In the genomic region with DNA sequence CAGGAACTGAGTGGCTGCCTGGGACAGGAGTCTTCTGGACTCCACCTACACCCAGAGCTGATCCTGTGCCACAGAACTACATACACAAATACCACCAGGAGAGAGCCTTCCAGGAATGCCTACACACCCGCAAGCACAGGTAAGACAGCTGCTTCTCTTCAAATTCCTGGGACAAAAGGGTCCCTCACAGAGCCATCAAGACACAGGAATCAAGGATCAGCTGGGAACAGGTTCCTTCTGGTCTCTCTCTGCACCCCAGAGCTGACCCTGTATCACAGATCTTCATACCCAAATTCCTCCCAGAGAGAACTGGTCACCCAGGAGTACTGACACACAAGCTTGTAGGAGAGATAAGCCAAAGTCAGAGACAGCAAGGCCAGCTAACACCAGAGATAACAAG, we compare ENCODE assay signal across 22 mouse cellular contexts.
DNase-seq lines count a peak whose midpoint lies in the region; ATAC-seq and TF ChIP-seq lines count a peak whose summit lies in the region.
"Had no signal": no experiment of that assay in that cellular context is flagged by ENCODE, and none has a peak within 500 bp of the region (broad histone marks: within the 10 kb centered on the region; RNA-seq: fewer than 3 reads in every experiment).

No protein-coding gene starts in this region.

- H3K27ac ChIP-seq in ES-E14 (ENCODE audit: insufficient read depth, low read depth, low read length, poor library complexity, severe bottlenecking) = no peak overlapping the region
- H3K27ac ChIP-seq in liver, postnatal 0 days (ENCODE audit: low read depth) = no peak overlapping the region
- H3K27ac ChIP-seq: embryonic facial prominence, embryonic 13.5 days; embryonic facial prominence, embryonic 15.5 days; forebrain, embryonic 10.5 days; forebrain, embryonic 12.5 days had no signal

- no peak overlapping the region for H3K9ac ChIP-seq in ES-E14 (ENCODE audit: insufficient read depth, low read depth, low read length, poor library complexity, severe bottlenecking)
- no peak overlapping the region for H3K9ac ChIP-seq in liver, postnatal 0 days (replicated peaks)
- H3K9ac ChIP-seq: embryonic facial prominence, embryonic 13.5 days; embryonic facial prominence, embryonic 15.5 days; forebrain, embryonic 12.5 days had no signal

- TF ChIP-seq EP300 in liver, postnatal 0 days (IDR thresholded peaks at IDR 0.05; ENCODE audit: low read depth) = no peak

- in situ Hi-C loops in ES-E14 (cut with MboI; ENCODE audit: low sequenced_read_pairs in 2 of 2, unreplicated experiment in 2 of 2) = no loop called here

- DNase-seq in ES-CJ7 (ENCODE audit: low read depth, low spot score) (peak; percentile 15), ES-E14 (ENCODE audit: low read depth, low spot score) (peak; percentile 8), ZHBTc4 (ENCODE audit: low read depth, low spot score) (peak; percentile 51)
- DNase-seq in liver, postnatal 0 days = no peak
- no peak for DNase-seq in kidney, postnatal 4 days
- DNase-seq: adrenal gland, adult 2 months; adrenal gland, postnatal 10 days; adrenal gland, postnatal 25 days; cerebellum, adult 11 months; cerebellum, adult 18-20 months; cerebellum, adult 8-10 months; cerebellum, adult 9-11 months; cerebellum, postnatal 14 days; cerebellum, postnatal 36 days; embryo, embryonic 11 days had no signal

- no peaks in the 10 kb centered on the region for H3K36me3 ChIP-seq in ES-E14 (ENCODE audit: control insufficient read depth, insufficient read depth, low read length, poor library complexity, severe bottlenecking)
- no peaks in the 10 kb centered on the region for H3K36me3 ChIP-seq in liver, postnatal 0 days (replicated peaks; ENCODE audit: insufficient read depth, low read length)
- H3K36me3 ChIP-seq: embryonic facial prominence, embryonic 13.5 days; embryonic facial prominence, embryonic 15.5 days; forebrain, embryonic 10.5 days; forebrain, embryonic 12.5 days had no signal

- TF ChIP-seq CTCF in liver, postnatal 0 days (IDR thresholded peaks at IDR 0.05; ENCODE audit: low read depth) = no peak

- H3K4me3 ChIP-seq in ES-E14 (ENCODE audit: insufficient read depth in 1 of 2, low read depth in 1 of 2, low read length in 2 of 2, poor library complexity in 1 of 2, severe bottlenecking in 1 of 2) = no peak overlapping the region
- H3K4me3 ChIP-seq in liver, postnatal 0 days (ENCODE audit: low read depth, low read length) = no peak overlapping the region
- H3K4me3 ChIP-seq: embryonic facial prominence, embryonic 13.5 days; embryonic facial prominence, embryonic 15.5 days; erythroblast, embryonic 14.5 days; forebrain, embryonic 10.5 days; forebrain, embryonic 12.5 days had no signal

- H3K4me1 ChIP-seq in ES-E14 (ENCODE audit: control insufficient read depth in 2 of 2, insufficient read depth in 2 of 2, low read length in 2 of 2, poor library complexity in 1 of 2) = no peaks in the 10 kb centered on the region
- no peaks in the 10 kb centered on the region for H3K4me1 ChIP-seq in liver, postnatal 0 days (ENCODE audit: insufficient read depth)
- H3K4me1 ChIP-seq: embryonic facial prominence, embryonic 13.5 days; embryonic facial prominence, embryonic 15.5 days; forebrain, embryonic 10.5 days; forebrain, embryonic 12.5 days had no signal

- no peaks in the 10 kb centered on the region for H3K27me3 ChIP-seq in liver, postnatal 0 days (ENCODE audit: insufficient read depth, low read length)
- H3K27me3 ChIP-seq: embryonic facial prominence, embryonic 13.5 days; embryonic facial prominence, embryonic 15.5 days; forebrain, embryonic 12.5 days had no signal

- H3K9me3 ChIP-seq in ES-E14 (ENCODE audit: control insufficient read depth, insufficient read depth, low read depth, low read length) = no peaks in the 10 kb centered on the region
- H3K9me3 ChIP-seq in liver, postnatal 0 days (ENCODE audit: low read length) = no peaks in the 10 kb centered on the region
- H3K9me3 ChIP-seq: embryonic facial prominence, embryonic 13.5 days; embryonic facial prominence, embryonic 15.5 days; forebrain, embryonic 10.5 days; forebrain, embryonic 12.5 days had no signal

- no peak for ATAC-seq in liver, postnatal 0 days
- ATAC-seq: forebrain, embryonic 14.5 days; forebrain, embryonic 16.5 days had no signal

- 72% methylated on average over 1 of the region's 1 CpGs for whole genome bisulfite sequencing in liver, postnatal 0 days (ENCODE audit: insufficient replicate concordance)

- H3K4me2 ChIP-seq in liver, postnatal 0 days (ENCODE audit: low read depth, low read length) = no peak overlapping the region
- H3K4me2 ChIP-seq: embryonic facial prominence, embryonic 13.5 days; embryonic facial prominence, embryonic 15.5 days; forebrain, embryonic 12.5 days had no signal

TF ChIP-seq in ES-E14, 5 proteins besides CTCF, POLR2A, EP300 and RAD21:
- TF ChIP-seq MAFK (IDR thresholded peaks at IDR 0.05; ENCODE audit: insufficient read depth, low read depth, low read length) = no peak
- no peak for TF ChIP-seq ZC3H11A (IDR thresholded peaks at IDR 0.05; ENCODE audit: borderline replicate concordance, low read depth, low read length)
- TF ChIP-seq HCFC1 (IDR thresholded peaks at IDR 0.05; ENCODE audit: borderline replicate concordance, insufficient read depth, low read length) = no peak
- no peak for TF ChIP-seq CHD2 (IDR thresholded peaks at IDR 0.05; ENCODE audit: low read depth, low read length)
- TF ChIP-seq ZNF384 (IDR thresholded peaks at IDR 0.05; ENCODE audit: low read depth, low read length) = no peak; the same call in 1 of the 2 replicates

Comparison
In these comparisons a context has a peak if more than half of its experiments do, and no peak if none do; other contexts are left out.
1. DNase-seq: peak in ES-CJ7 (single experiment), ES-E14 (single experiment) and ZHBTc4 (single experiment); none in liver, postnatal 0 days (single experiment) and kidney, postnatal 4 days (0 of 2).